Mouse (Mus musculus) lung, embryonic 14.5 days (tissue): ENCODE results near the gene Cox7a2l. TPM values are rescaled to one million over a fixed set of nuclear protein-coding genes. Genes with fewer than 3 reads are reported as not detected.

Source experiments
- ATAC-seq: fragments of 200-750 bp; cut with Nextera tagmentation; 2 replicates; pipeline ENCODE4 v1.8.0; 2017; ENCODE audit warnings: mild to moderate bottlenecking, moderate TSS enrichment, moderate library complexity; ENCODE audit not compliant: insufficient read depth
- DNase-seq: peaks from one replicate; pipeline ENCODE4 v3.0.0-alpha.2; 2015
- H3K27ac ChIP-seq: fragments of 300-500 bp; sonication (generic); 2 replicates; pipeline ENCODE4 v1.5.1; 2014; ENCODE audit warnings: low read depth, mild to moderate bottlenecking, moderate library complexity
- H3K27me3 ChIP-seq: fragments of 300-500 bp; sonication (generic); 2 replicates; pipeline ENCODE4 v1.6.1; 2014; ENCODE audit warnings: low read length, control low read depth; ENCODE audit not compliant: insufficient read depth
- H3K36me3 ChIP-seq: fragments of 300-500 bp; sonication (generic); 2 replicates; pipeline ENCODE4 v1.6.1; 2014; ENCODE audit warnings: control low read depth; ENCODE audit not compliant: insufficient read depth
- H3K4me1 ChIP-seq: fragments of 300-500 bp; sonication (generic); 2 replicates; pipeline ENCODE4 v1.6.1; 2014; ENCODE audit warnings: antibody characterized with exemption, control low read depth; ENCODE audit not compliant: insufficient read depth
- H3K4me2 ChIP-seq: fragments of 300-500 bp; sonication (generic); 2 replicates; pipeline ENCODE4 v1.6.1; 2014; ENCODE audit warnings: mild to moderate bottlenecking
- H3K4me3 ChIP-seq: fragments of 300-500 bp; sonication (generic); 2 replicates; pipeline ENCODE4 v1.5.1; 2014; ENCODE audit warnings: low read depth, low read length
- H3K9ac ChIP-seq: fragments of 300-500 bp; sonication (generic); 2 replicates; pipeline ENCODE4 v1.6.1; 2014
- H3K9me3 ChIP-seq: fragments of 300-500 bp; sonication (generic); 2 replicates; pipeline ENCODE4 v1.6.1; 2016; ENCODE audit warnings: low read depth, low read length, control low read depth
- CTCF ChIP-seq: IDR thresholded peaks from 2 replicates; pipeline ENCODE4 v1.5.1; 2016; ENCODE audit warnings: antibody characterized with exemption, low read depth
- WGBS: fragments of 180-500 bp; shearing (Covaris S2); extraction: QIAGEN DNeasy Blood & Tissue Kit; methylation state at CpG from one replicate; pipeline ENCODE4 v1.1.7; 2014; 5-methylcytosine and 5-hydroxymethylcytosine counted together
- polyA plus RNA-seq: library from polyadenylated mRNA; unstranded; fragments of >200 nt; fragmentation: Nextera tagmentation; extraction: Ambion mirVana; gene quantifications from 2 replicates; pipeline ENCODE4 v1.2.1, GENCODE M21; 2014

The Cox7a2l gene
- 175 TPM in 2 replicates for polyA plus RNA-seq

DNA sequence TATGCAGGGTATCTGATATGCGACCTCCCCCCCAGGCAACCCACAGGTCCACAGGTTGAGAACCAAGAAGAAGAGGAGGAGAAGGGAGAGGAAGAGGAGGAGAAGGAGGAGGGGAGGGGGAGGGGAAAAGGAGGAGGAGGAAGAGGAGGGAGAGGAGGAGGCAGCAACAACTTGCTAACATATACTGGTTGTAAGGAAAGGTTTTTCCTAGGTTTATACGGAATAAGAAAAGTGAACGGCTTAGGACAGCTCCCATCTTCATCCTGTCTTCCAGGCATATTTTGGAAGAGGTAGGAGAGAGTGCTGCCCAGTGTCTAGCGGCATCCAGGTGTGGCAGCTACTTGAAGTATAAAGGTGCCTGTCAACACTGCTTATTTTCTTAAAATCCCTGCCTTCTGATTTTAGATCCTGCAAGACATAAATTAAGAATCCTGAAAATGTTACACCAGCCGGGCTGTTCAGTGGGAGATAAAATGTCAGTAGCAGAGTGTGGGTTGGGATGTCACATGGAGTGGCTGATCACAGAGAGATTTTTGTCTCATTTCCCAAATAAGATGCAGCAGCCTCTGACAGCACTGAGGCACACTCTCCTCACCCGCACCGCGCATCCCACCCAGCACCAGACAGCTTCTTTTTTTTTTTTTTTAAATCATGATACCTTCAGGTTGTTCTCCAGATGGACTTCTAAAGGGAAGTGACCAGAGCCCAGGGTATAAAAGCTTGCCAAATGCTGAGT lies at the start of gene Cox7a2l:
Gene Cox7a2l, minus strand, starts transcription at position 51 of the 736 bp plus-strand sequence.
- H3K4me2 ChIP-seq = no peak within 1 kb of the TSS
- no peak for DNase-seq
- 91% methylated on average over 8 of the region's 8 CpGs for WGBS

DNA sequence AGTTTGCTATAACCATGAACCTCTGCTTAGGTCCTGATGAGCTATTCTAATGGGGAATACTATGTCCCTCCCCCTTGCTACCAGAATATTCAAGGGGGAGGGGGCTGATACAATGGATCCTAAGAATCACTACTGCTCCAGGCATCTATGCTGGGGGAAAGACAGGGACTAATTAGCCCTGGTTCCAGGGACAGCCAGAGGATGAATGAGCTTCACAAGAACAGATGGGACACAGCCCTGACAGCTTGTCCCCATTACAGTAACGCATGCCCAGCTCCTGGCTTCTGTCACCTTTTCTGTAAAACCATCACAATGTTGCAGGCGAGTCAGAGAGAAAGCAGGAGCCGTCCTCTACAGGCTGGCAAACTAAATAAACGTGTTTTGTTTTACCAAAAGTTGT lies 48.4 kb upstream of the Cox7a2l start:
- no peak for DNase-seq
- no peak for TF ChIP-seq CTCF

More for the DNA sequence above, at the start of gene Cox7a2l:
- ATAC-seq = no peak
- H3K36me3 ChIP-seq = no peaks in the 10 kb centered on the region
- H3K9me3 ChIP-seq = no peaks in the 10 kb centered on the region
- H3K4me3 ChIP-seq = no peak within 1 kb of the TSS
- H3K27me3 ChIP-seq = no peaks in the 10 kb centered on the region
- TF ChIP-seq CTCF = no peak
- H3K4me1 ChIP-seq = peaks cover 6% of the 10 kb centered on the region
- H3K9ac ChIP-seq = no peak within 1 kb of the TSS
- no peak within 1 kb of the TSS for H3K27ac ChIP-seq

DNA sequence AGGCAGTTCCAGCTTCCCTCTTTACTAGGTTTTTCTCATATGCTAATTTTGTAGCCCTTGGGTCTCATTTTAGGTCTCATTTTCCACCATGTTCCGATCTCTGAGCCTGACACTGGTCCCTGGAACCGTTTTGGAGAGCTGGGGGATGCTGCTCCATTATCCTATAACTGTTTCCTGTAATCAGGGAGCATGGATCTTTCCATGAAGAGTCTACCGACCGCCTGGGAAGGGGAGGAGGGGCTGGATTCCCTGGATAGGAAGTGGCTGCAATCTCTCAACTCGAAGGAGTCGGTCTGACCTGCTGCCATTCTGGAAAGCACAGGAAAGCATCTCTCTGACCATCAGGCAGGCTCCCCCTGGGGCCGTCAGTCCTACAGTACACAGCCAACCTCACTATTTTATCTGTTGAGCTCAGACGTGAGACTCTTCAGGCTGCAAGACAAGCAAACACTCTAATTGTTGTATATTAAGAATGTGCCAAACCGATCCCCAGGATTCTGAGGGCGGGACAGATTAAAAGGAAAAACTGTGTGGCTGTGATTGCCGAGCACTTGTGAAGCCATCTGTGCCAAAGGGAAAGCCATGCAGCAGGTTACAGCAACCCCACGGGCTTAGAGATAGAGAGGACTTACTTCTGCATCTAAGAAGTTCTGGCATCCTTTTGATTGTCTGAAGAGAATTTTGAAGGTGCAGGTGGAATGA lies 47.1 kb upstream of the Cox7a2l start:
- 0 out of 2 replicates have a peak, but pooled peaks have one; percentile 31 for ATAC-seq
- Histone ChIP-seq H3K4me3 (no peak overlapping the region), H3K27me3 (no peaks in the 10 kb centered on the region), H3K36me3 (no peaks in the 10 kb centered on the region), H3K9me3 (no peaks in the 10 kb centered on the region), H3K27ac (no peak overlapping the region), H3K9ac (no peak overlapping the region), H3K4me1 (no peaks in the 10 kb centered on the region), H3K4me2 (peak overlapping the region; percentile 33; the same call in 1 of the 2 replicates)
- TF ChIP-seq CTCF = no peak
- WGBS = 43% methylated on average over 12 of the region's 12 CpGs
- DNase-seq = no peak

More for the DNA sequence above, 48.4 kb upstream of the Cox7a2l start:
- Histone ChIP-seq H3K9ac (no peak overlapping the region), H3K4me3 (no peak overlapping the region), H3K36me3 (no peaks in the 10 kb centered on the region), H3K27ac (no peak overlapping the region), H3K9me3 (no peaks in the 10 kb centered on the region), H3K4me1 (no peaks in the 10 kb centered on the region), H3K4me2 (no peak overlapping the region), H3K27me3 (no peaks in the 10 kb centered on the region)
- no peak for ATAC-seq
- WGBS = 40% methylated on average over 4 of the region's 4 CpGs

DNA sequence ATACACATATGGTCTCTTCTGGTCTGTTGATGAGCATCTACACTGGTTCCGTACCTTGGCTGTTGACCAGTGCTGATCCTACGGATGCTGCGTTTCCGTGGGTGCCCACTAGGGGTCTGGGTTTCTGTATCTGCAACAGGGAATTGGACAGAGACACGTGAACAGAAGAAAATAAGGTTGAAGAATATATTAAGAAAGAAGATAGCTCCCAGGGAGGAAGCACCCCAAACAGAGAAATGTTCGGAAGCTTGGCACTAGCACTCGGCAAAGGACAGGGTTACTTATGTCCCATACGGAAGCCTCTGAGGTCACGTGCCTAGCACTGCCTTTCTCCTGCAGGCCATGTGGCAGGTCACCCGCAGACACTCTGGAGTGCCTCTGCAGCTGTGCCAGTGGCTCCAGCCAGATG lies 46.6 kb upstream of the Cox7a2l start:
- TF ChIP-seq CTCF = peak; percentile 77
- H3K4me2 ChIP-seq = peak overlapping the region; percentile 33; the same call in 1 of the 2 replicates
- ATAC-seq (peak; percentile 69; the same call in 1 of the 2 replicates), DNase-seq (peak; percentile 76)
- no peak overlapping the region for H3K4me3 ChIP-seq
- no peaks in the 10 kb centered on the region for H3K36me3 ChIP-seq
- 43% methylated on average over 10 of the region's 10 CpGs for WGBS
- H3K4me1 ChIP-seq = no peaks in the 10 kb centered on the region
- H3K27ac ChIP-seq = no peak overlapping the region
- no peaks in the 10 kb centered on the region for H3K9me3 ChIP-seq
- H3K9ac ChIP-seq = no peak overlapping the region
- H3K27me3 ChIP-seq = no peaks in the 10 kb centered on the region

DNA sequence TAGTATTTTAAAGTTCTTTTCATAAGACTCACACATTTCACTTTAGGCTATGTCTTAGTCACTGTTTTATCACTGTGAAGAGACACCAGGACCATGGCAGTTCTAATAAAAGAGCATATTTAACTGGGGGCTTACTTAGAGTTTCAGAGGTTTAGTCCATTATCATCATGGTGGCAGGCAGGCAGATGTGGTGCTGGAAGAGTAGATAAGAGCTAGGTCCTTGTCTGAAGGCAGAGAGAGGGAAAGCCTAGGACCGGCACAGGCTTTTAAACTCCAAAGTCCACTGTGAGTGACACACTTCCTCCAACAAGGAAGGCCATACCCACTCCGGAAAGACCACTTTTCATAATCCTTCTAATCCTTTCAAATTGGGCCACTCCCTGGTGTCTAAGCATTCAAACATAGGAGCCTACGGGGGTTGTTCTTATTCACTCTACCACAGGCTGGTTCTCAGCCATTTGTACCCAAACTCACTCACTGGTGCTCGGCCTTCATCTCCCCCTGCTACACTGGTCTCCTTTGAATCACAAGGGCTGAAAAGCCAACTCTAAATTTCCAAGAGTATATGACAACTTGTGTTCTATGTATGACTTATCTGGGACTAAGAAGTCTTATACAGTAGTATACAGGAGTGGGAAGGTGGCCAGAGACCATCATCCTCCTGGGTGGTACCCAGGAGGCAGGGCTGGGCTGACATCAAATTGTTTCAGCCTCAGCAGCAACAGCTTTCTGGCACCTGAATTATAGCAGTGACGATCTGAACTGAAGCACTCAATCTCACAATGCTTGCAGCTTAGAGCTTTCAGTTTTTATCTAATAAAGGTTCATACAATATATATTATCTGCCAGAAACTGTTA lies 45.3 kb upstream of the Cox7a2l start:
- 86% methylated on average over 5 of the region's 5 CpGs for WGBS
- H3K36me3 ChIP-seq = no peaks in the 10 kb centered on the region
- H3K27me3 ChIP-seq = no peaks in the 10 kb centered on the region

DNA sequence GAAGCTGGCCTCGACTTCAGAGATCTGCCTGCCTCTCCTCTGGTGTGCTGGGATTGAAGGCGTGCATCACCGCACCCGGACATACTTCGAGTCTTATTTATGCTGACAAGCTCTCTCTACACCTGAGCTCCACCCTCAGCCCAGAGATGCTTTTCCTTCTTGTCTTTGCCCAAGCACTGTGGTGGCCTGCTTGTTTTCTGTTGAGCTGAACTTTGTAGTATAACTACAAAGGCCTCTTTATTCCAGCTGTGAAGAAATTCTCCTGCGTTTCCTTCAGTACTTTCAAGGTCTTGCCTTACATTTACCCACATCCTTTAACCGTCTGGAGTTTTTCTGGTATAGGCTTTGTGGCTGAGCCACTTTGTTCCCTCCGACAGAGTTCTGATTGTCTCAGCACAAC lies 42.0 kb upstream of the Cox7a2l start:
- no peak for ATAC-seq
- no peak for TF ChIP-seq CTCF

More for the DNA sequence above, 45.3 kb upstream of the Cox7a2l start:
- DNase-seq (no peak), ATAC-seq (no peak)
- H3K4me3 ChIP-seq = no peak overlapping the region
- no peak overlapping the region for H3K27ac ChIP-seq
- H3K9ac ChIP-seq = no peak overlapping the region
- H3K4me1 ChIP-seq = no peaks in the 10 kb centered on the region
- H3K9me3 ChIP-seq = no peaks in the 10 kb centered on the region
- no peak overlapping the region for H3K4me2 ChIP-seq
- no peak for TF ChIP-seq CTCF

More for the DNA sequence above, 42.0 kb upstream of the Cox7a2l start:
- Histone ChIP-seq H3K4me1 (no peaks in the 10 kb centered on the region), H3K27me3 (no peaks in the 10 kb centered on the region), H3K4me2 (no peak overlapping the region), H3K27ac (no peak overlapping the region), H3K9ac (no peak overlapping the region), H3K4me3 (no peak overlapping the region), H3K9me3 (no peaks in the 10 kb centered on the region), H3K36me3 (no peaks in the 10 kb centered on the region)
- 73% methylated on average over 8 of the region's 8 CpGs for WGBS
- no peak for DNase-seq
